Mouse (Mus musculus): Measurements from ENCODE around the gene Adgrg5. TPM values are rescaled to one million over a fixed set of nuclear protein-coding genes. Genes with fewer than 3 reads are reported as not detected.

The Adgrg5 gene
- polyA plus RNA-seq, 1 experiment from 2014 or later, result not detected

DNA sequence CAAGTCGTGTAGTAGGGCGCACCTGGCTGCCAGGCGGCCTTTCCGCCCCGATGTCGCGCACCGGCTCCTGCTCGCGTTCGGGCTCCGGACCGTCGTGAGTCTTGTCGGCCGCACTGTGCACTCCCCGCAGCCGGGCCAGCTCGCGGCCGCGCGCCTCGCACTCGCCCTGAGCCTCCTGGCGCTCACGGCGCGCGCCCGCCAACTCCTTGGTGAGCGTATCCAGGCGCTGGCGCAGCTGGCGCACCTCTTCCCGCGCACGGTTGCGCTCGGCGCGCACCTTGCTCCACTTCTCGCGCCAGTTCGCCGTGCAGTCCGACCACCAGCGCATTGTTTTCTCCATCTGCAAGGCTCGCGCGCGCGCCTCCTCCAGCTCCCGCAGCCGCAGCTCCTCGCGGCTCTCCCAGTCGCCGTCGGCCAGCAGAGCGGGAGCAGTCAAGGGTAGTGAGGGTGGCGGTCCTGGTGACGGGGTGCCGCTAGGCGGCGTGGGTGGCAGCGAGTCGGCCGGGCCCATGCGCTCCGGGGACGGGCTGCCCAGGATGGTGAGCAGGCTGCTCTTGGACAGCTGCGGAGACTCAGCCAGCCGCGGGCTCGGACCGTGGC is 10.3 kb upstream of the Adgrg5 start:
- no peak overlapping the region for H3K27ac ChIP-seq (replicated peaks; ENCODE audit: low read depth, low read length)
- ATAC-seq (ENCODE audit: insufficient number of reproducible peaks, low FRiP score, low TSS enrichment, low read depth) (0 out of 2 replicates have a peak, but pooled peaks have one; percentile 20), DNase-seq (ENCODE audit: low spot score) (peak; percentile 83)
- 0 out of 2 replicates have a peak, but pooled peaks cover 4% of the 10 kb centered on the region for H3K27me3 ChIP-seq (ENCODE audit: control insufficient read depth, insufficient read depth, low read length)
- H3K4me2 ChIP-seq (ENCODE audit: low read depth, severe bottlenecking), result peak overlapping the region; percentile 70
- no peaks in the 10 kb centered on the region for H3K9me3 ChIP-seq (ENCODE audit: control insufficient read depth, low read length)
- H3K4me3 ChIP-seq (ENCODE audit: low read depth, low read length), result peak overlapping the region; percentile 34
- H3K4me1 ChIP-seq (ENCODE audit: control insufficient read depth, insufficient read depth, low read length), result peaks cover 41% of the 10 kb centered on the region
- H3K9ac ChIP-seq (ENCODE audit: low read length), result peak overlapping the region; percentile 52
- WGBS, result 5% methylated on average over 77 of the region's 77 CpGs
- H3K36me3 ChIP-seq (ENCODE audit: control insufficient read depth, insufficient read depth, low read length), result no peaks in the 10 kb centered on the region; the same call in 1 of the 2 replicates

DNA sequence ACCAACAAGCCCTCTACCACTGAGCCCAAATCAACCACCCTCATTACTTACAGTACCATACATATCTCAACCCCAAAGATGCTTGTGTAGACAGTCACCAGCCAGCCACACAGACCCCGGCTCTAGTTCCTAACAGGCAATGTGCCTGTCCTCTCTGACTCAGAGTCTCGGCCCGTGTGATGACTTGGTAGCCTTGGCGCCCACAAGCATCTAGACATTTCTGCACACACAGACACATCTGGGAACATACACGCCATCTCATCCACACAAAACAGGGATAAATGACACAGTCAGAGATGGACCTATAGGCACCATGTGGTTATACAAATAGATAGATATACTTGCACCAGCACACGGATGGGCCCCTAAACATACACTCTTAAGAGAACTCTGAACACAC is 9.2 kb upstream of the Adgrg5 start:
- Histone ChIP-seq H3K27ac (replicated peaks; ENCODE audit: low read depth, low read length) (0 out of 2 replicates have a peak overlapping the region, but pooled peaks have one; percentile 59), H3K9ac (ENCODE audit: low read length) (no peak overlapping the region), H3K27me3 (ENCODE audit: control insufficient read depth, insufficient read depth, low read length) (0 out of 2 replicates have a peak, but pooled peaks cover 4% of the 10 kb centered on the region), H3K4me3 (ENCODE audit: low read depth, low read length) (no peak overlapping the region), H3K4me1 (ENCODE audit: control insufficient read depth, insufficient read depth, low read length) (peaks cover 37% of the 10 kb centered on the region), H3K4me2 (ENCODE audit: low read depth, severe bottlenecking) (peak overlapping the region; percentile 24; the same call in 1 of the 2 replicates), H3K36me3 (ENCODE audit: control insufficient read depth, insufficient read depth, low read length) (no peaks in the 10 kb centered on the region; the same call in 1 of the 2 replicates), H3K9me3 (ENCODE audit: control insufficient read depth, low read length) (no peaks in the 10 kb centered on the region)
- whole genome bisulfite sequencing, result 86% methylated on average over 6 of the region's 6 CpGs
- DNase-seq (ENCODE audit: low spot score) (no peak), ATAC-seq (ENCODE audit: insufficient number of reproducible peaks, low FRiP score, low TSS enrichment, low read depth) (no peak)

DNA sequence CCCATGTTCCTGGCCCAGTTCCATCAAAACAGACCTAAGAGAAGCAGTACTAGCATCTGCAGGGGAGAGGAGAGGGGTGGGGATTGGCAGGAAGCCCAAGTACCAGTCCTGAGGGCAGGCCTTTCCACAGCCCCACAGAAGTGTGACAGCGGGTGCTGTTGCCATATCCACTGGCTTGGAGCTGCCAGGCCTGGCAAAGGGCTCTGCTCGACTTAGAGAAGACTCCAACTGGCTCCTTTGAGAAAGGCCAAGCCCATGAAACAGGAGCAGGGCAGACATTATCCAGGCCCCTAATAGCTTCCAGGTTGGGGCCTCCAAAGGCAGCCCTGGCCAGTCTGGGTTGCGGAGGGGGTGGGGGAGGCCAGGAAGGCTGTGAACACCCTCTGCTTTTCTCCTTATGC is 8.8 kb upstream of the Adgrg5 start:
- Histone ChIP-seq H3K4me3 (ENCODE audit: low read depth, low read length) (no peak overlapping the region), H3K4me1 (ENCODE audit: control insufficient read depth, insufficient read depth, low read length) (peaks cover 37% of the 10 kb centered on the region), H3K9me3 (ENCODE audit: control insufficient read depth, low read length) (no peaks in the 10 kb centered on the region), H3K36me3 (ENCODE audit: control insufficient read depth, insufficient read depth, low read length) (no peaks in the 10 kb centered on the region; the same call in 1 of the 2 replicates), H3K27me3 (ENCODE audit: control insufficient read depth, insufficient read depth, low read length) (0 out of 2 replicates have a peak, but pooled peaks cover 4% of the 10 kb centered on the region), H3K9ac (ENCODE audit: low read length) (0 out of 2 replicates have a peak overlapping the region, but pooled peaks have one; percentile 4), H3K27ac (replicated peaks; ENCODE audit: low read depth, low read length) (peak overlapping the region; percentile 59; the same call in 1 of the 2 replicates), H3K4me2 (ENCODE audit: low read depth, severe bottlenecking) (peak overlapping the region; percentile 24; the same call in 1 of the 2 replicates)
- WGBS, result 21% methylated on average over 3 of the region's 3 CpGs
- ATAC-seq (ENCODE audit: insufficient number of reproducible peaks, low FRiP score, low TSS enrichment, low read depth) (peak; percentile 19; the same call in 1 of the 2 replicates), DNase-seq (ENCODE audit: low spot score) (peak; percentile 79)

DNA sequence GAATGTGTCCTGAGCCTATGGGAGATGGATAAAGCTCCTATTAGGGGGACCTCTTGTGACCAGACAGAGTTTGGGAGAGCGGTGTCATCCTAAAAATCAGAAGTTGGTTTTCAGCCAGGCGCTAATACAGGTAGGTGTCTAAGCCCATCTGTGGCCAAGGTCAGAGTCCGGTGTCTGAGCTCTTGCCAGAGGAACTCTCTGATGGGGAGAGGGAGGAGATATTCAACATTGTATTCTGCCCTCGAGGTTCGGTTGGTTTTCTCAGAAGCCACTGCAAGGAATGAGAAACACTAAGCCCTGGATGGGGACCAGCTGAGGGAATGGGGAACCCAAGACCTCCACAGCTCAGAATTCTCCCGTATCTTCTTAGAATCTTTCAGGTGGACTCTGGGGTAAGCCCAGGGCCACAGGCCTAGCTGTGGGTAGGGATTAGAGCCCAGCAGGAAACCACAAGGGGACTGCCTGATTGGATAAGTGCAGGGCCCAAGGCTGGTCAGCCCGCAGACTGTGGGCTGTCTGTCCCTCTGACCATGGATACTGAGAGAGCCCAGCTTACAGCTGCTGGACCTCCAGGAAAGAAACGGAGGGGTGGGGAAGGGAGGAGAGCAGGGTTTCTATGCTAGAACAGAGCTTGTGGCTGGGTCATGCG is 7.1 kb upstream of the Adgrg5 start:
- 0 out of 2 replicates have a peak, but pooled peaks cover 4% of the 10 kb centered on the region for H3K27me3 ChIP-seq (ENCODE audit: control insufficient read depth, insufficient read depth, low read length)
- 53% methylated on average over 9 of the region's 9 CpGs for WGBS
- no peak for DNase-seq (ENCODE audit: low spot score)

DNA sequence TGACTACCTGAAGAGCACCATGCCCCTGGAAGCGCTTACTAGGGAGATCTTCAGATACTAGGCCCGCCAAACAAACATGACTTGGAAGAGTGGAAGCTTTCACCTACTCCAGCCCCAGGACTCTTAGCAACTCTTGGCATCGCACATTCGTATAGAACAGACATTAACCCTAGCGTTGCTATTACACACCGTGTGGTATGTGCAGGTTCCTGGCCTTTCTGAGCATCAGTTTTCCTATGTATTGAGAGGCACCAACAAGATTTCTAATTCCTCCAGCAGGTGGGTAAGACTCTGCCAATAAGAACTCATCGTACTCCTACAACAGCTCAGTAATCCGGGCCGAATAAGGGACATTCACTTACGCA is 6.6 kb upstream of the Adgrg5 start:
- Histone ChIP-seq H3K4me1 (ENCODE audit: control insufficient read depth, insufficient read depth, low read length) (peaks cover 33% of the 10 kb centered on the region), H3K9me3 (ENCODE audit: control insufficient read depth, low read length) (no peaks in the 10 kb centered on the region), H3K27me3 (ENCODE audit: control insufficient read depth, insufficient read depth, low read length) (0 out of 2 replicates have a peak, but pooled peaks cover 4% of the 10 kb centered on the region), H3K9ac (ENCODE audit: low read length) (peak overlapping the region; percentile 94), H3K27ac (replicated peaks; ENCODE audit: low read depth, low read length) (peak overlapping the region; percentile 26; the same call in 1 of the 2 replicates), H3K36me3 (ENCODE audit: control insufficient read depth, insufficient read depth, low read length) (no peaks in the 10 kb centered on the region; the same call in 1 of the 2 replicates), H3K4me3 (ENCODE audit: low read depth, low read length) (peak overlapping the region; percentile 84), H3K4me2 (ENCODE audit: low read depth, severe bottlenecking) (peak overlapping the region; percentile 47)
- DNase-seq (ENCODE audit: low spot score) (no peak), ATAC-seq (ENCODE audit: insufficient number of reproducible peaks, low FRiP score, low TSS enrichment, low read depth) (peak; percentile 26; the same call in 1 of the 2 replicates)
- 10% methylated on average over 10 of the region's 10 CpGs for WGBS

More for the DNA sequence above, 7.1 kb upstream of the Adgrg5 start:
- Histone ChIP-seq H3K27ac (replicated peaks; ENCODE audit: low read depth, low read length) (peak overlapping the region; percentile 26; the same call in 1 of the 2 replicates), H3K9me3 (ENCODE audit: control insufficient read depth, low read length) (no peaks in the 10 kb centered on the region), H3K4me1 (ENCODE audit: control insufficient read depth, insufficient read depth, low read length) (peaks cover 37% of the 10 kb centered on the region), H3K36me3 (ENCODE audit: control insufficient read depth, insufficient read depth, low read length) (no peaks in the 10 kb centered on the region; the same call in 1 of the 2 replicates), H3K4me2 (ENCODE audit: low read depth, severe bottlenecking) (peak overlapping the region; percentile 47), H3K4me3 (ENCODE audit: low read depth, low read length) (peak overlapping the region; percentile 84), H3K9ac (ENCODE audit: low read length) (peak overlapping the region; percentile 94; the same call in 1 of the 2 replicates)
- ATAC-seq (ENCODE audit: insufficient number of reproducible peaks, low FRiP score, low TSS enrichment, low read depth), result no peak

DNA sequence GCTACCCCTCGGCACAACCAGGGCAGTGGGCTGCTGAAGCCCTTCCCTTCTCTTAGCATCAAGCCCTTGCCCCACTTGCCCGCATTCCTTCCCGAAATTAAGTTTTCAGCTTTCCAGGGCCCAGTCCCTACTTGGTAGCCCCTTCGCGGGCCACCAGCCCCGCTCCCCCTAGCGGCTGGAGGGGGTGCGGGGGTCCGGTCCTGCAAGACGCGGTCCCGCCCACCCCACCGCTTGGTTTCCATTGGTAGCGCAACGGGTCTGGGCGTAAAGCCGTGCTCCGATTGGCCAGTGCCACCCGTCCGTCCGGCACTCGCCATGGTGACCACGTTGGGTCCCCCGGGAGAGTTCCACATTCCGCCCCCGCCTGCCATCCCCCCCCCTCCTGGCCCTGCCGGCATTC is 6.1 kb upstream of the Adgrg5 start:
- peaks cover 32% of the 10 kb centered on the region for H3K4me1 ChIP-seq (ENCODE audit: control insufficient read depth, insufficient read depth, low read length)

DNA sequence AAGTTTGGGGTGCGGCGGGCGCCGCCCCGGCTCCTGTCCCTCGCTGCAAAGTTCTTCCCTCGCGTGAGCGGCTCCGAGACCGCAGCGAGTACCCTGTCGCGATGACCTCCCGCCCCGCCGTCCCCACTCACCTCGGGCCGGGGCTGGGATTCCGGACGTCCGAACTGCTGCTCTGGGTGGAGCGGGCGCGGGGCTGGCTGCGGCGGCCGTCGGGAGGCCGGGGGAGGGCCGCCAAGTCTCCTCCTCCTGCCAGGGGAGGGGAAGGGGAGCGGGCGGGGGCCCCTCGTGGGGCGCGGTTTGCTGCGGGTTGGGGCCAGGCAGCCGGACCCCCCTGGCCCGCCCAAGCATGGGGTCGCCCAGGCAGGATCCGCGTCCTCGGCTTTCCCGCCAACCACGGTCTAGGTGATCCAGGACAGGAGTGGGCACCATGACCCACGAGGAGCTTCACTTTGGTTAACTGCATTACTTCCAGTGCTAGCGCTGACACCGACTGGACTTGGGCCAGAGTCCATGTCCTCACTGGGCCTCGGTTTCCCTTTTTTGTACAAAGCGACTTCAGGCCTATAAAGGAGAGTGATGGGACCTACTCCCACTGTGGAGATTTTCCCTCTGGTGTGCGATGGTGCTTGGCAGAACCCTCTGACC is 5.5 kb upstream of the Adgrg5 start, which contains the start of gene Ccdc102a:
TSS of gene Ccdc102a (minus strand) at position 248 of the 645 bp plus-strand sequence.
- Histone ChIP-seq H3K4me3 (ENCODE audit: low read depth, low read length) (peak within 1 kb of the TSS; percentile 84), H3K27ac (replicated peaks; ENCODE audit: low read depth, low read length) (peak within 1 kb of the TSS; percentile 81), H3K4me1 (ENCODE audit: control insufficient read depth, insufficient read depth, low read length) (peaks cover 34% of the 10 kb centered on the region), H3K9me3 (ENCODE audit: control insufficient read depth, low read length) (no peaks in the 10 kb centered on the region), H3K36me3 (ENCODE audit: control insufficient read depth, insufficient read depth, low read length) (no peaks in the 10 kb centered on the region; the same call in 1 of the 2 replicates), H3K4me2 (ENCODE audit: low read depth, severe bottlenecking) (peak within 1 kb of the TSS; percentile 47), H3K27me3 (ENCODE audit: control insufficient read depth, insufficient read depth, low read length) (no peaks in the 10 kb centered on the region), H3K9ac (ENCODE audit: low read length) (peak within 1 kb of the TSS; percentile 94)
- DNase-seq (ENCODE audit: low spot score) (peak; percentile 74), ATAC-seq (ENCODE audit: insufficient number of reproducible peaks, low FRiP score, low TSS enrichment, low read depth) (peak; percentile 58)
- 3% methylated on average over 43 of the region's 51 CpGs for WGBS

More for the DNA sequence above, 6.1 kb upstream of the Adgrg5 start:
- Histone ChIP-seq H3K36me3 (ENCODE audit: control insufficient read depth, insufficient read depth, low read length) (no peaks in the 10 kb centered on the region; the same call in 1 of the 2 replicates), H3K4me2 (ENCODE audit: low read depth, severe bottlenecking) (peak overlapping the region; percentile 47), H3K27me3 (ENCODE audit: control insufficient read depth, insufficient read depth, low read length) (0 out of 2 replicates have a peak, but pooled peaks cover 4% of the 10 kb centered on the region), H3K4me3 (ENCODE audit: low read depth, low read length) (peak overlapping the region; percentile 84), H3K9me3 (ENCODE audit: control insufficient read depth, low read length) (no peaks in the 10 kb centered on the region), H3K9ac (ENCODE audit: low read length) (peak overlapping the region; percentile 94), H3K27ac (replicated peaks; ENCODE audit: low read depth, low read length) (peak overlapping the region; percentile 81)
- peak; percentile 91 for ATAC-seq (ENCODE audit: insufficient number of reproducible peaks, low FRiP score, low TSS enrichment, low read depth)
- DNase-seq (ENCODE audit: low spot score), result peak; percentile 98
- WGBS, result under 1% methylated on average over 27 of the region's 27 CpGs

DNA sequence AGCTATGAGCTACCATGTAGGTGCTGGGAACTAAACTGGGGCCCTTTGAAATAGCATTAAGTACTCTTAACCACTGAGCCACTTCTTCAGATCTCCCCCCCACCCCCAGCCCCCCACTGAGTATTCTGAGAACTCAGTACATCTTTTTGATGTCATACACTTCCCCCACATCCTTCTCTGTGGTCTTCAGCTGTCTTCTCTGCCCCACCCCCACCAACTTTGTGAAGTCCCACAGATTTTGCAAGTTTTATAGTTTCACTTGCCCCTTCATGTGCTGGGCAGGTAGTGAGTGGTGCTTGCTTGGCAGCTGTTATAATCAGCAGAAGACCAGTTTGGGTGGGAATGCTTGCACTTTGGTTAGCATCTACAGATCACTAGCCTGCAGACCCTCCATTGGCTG is 4.2 kb upstream of the Adgrg5 start:
- DNase-seq (ENCODE audit: low spot score), result no peak

More for the DNA sequence above, 4.2 kb upstream of the Adgrg5 start:
- no peak for ATAC-seq (ENCODE audit: insufficient number of reproducible peaks, low FRiP score, low TSS enrichment, low read depth)
- no peaks in the 10 kb centered on the region for H3K36me3 ChIP-seq (ENCODE audit: control insufficient read depth, insufficient read depth, low read length)
- H3K4me3 ChIP-seq (ENCODE audit: low read depth, low read length), result no peak overlapping the region
- peaks cover 26% of the 10 kb centered on the region for H3K4me1 ChIP-seq (ENCODE audit: control insufficient read depth, insufficient read depth, low read length)
- no peak overlapping the region for H3K9ac ChIP-seq (ENCODE audit: low read length)
- no peaks in the 10 kb centered on the region for H3K27me3 ChIP-seq (ENCODE audit: control insufficient read depth, insufficient read depth, low read length)
- H3K4me2 ChIP-seq (ENCODE audit: low read depth, severe bottlenecking), result no peak overlapping the region
- no peak overlapping the region for H3K27ac ChIP-seq (replicated peaks; ENCODE audit: low read depth, low read length)
- no peaks in the 10 kb centered on the region for H3K9me3 ChIP-seq (ENCODE audit: control insufficient read depth, low read length)
